Mouse (Mus musculus) stomach, embryonic 16.5 days (tissue): ENCODE results near the gene Fam219a. TPM values are rescaled to one million over a fixed set of nuclear protein-coding genes. Genes with fewer than 3 reads are reported as not detected.

Source experiments
- ATAC-seq: fragments of 200-750 bp; cut with Nextera tagmentation; 2 replicates; pipeline ENCODE4 v1.8.0; 2017; ENCODE audit warnings: moderate number of reproducible peaks, moderate TSS enrichment; ENCODE audit not compliant: insufficient read depth, low FRiP score
- H3K27ac ChIP-seq: fragments of 300-500 bp; sonication (generic); 2 replicates; pipeline ENCODE4 v1.5.1; 2014; ENCODE audit warnings: low read length
- H3K27me3 ChIP-seq: fragments of 300-500 bp; sonication (generic); 2 replicates; pipeline ENCODE4 v1.6.1; 2014; ENCODE audit warnings: low read length, control low read depth, mixed read lengths; ENCODE audit not compliant: control insufficient read depth, insufficient read depth
- H3K36me3 ChIP-seq: fragments of 300-500 bp; sonication (generic); 2 replicates; pipeline ENCODE4 v1.6.1; 2014; ENCODE audit warnings: low read length; ENCODE audit not compliant: control insufficient read depth, insufficient read depth
- H3K4me1 ChIP-seq: fragments of 300-500 bp; sonication (generic); 2 replicates; pipeline ENCODE4 v1.6.1; 2014; ENCODE audit warnings: low read length, control low read depth, mixed read lengths; ENCODE audit not compliant: control insufficient read depth, insufficient read depth
- H3K4me2 ChIP-seq: fragments of 300-500 bp; sonication (generic); 2 replicates; pipeline ENCODE4 v1.6.1; 2014; ENCODE audit warnings: low read depth, low read length, mixed read lengths
- H3K4me3 ChIP-seq: fragments of 300-500 bp; sonication (generic); replicated peaks from 2 replicates; pipeline ENCODE4 v1.5.1; 2014; ENCODE audit warnings: mild to moderate bottlenecking, low read length
- H3K9ac ChIP-seq: fragments of 300-500 bp; sonication (generic); 2 replicates; pipeline ENCODE4 v1.6.1; 2014; ENCODE audit warnings: low read length
- H3K9me3 ChIP-seq: fragments of 300-500 bp; sonication (generic); replicated peaks from 2 replicates; pipeline ENCODE4 v1.6.1; 2016; ENCODE audit warnings: low read length, control low read depth; ENCODE audit not compliant: control insufficient read depth
- WGBS: fragments of 180-500 bp; shearing (Covaris S2); extraction: QIAGEN DNeasy Blood & Tissue Kit; methylation state at CpG from one replicate; pipeline ENCODE4 v1.1.7; 2014; 5-methylcytosine and 5-hydroxymethylcytosine counted together
- polyA plus RNA-seq: library from polyadenylated mRNA; unstranded; fragments of >200 nt; fragmentation: Nextera tagmentation; extraction: Ambion mirVana; gene quantifications from 2 replicates; pipeline ENCODE4 v1.2.1, GENCODE M21; 2015

The Fam219a gene
- polyA plus RNA-seq, 1 experiment from 2014 or later, result 3.0 TPM

GRCm38 (mm10) chr4:41497046-41497445, 72.3 kb downstream of the Fam219a start:
- H3K9me3 ChIP-seq, result no peaks in the 10 kb centered on the region
- H3K4me1 ChIP-seq, result peaks cover 23% of the 10 kb centered on the region
- H3K27me3 ChIP-seq, result peaks cover 54% of the 10 kb centered on the region
- no peak overlapping the region for H3K4me3 ChIP-seq
- no peak for ATAC-seq
- WGBS, result 60% methylated on average over 5 of the region's 5 CpGs
- H3K4me2 ChIP-seq, result no peak overlapping the region
- H3K9ac ChIP-seq, result no peak overlapping the region
- H3K27ac ChIP-seq, result no peak overlapping the region
- no peaks in the 10 kb centered on the region for H3K36me3 ChIP-seq

GRCm38 (mm10) chr4:41495850-41496249, 73.5 kb downstream of the Fam219a start:
- WGBS, result 83% methylated on average over 11 of the region's 11 CpGs
- Histone ChIP-seq H3K27me3 (peaks cover 45% of the 10 kb centered on the region), H3K9me3 (no peaks in the 10 kb centered on the region), H3K27ac (no peak overlapping the region), H3K36me3 (no peaks in the 10 kb centered on the region), H3K4me2 (no peak overlapping the region), H3K4me1 (peaks cover 20% of the 10 kb centered on the region; the same call in 1 of the 2 replicates), H3K9ac (no peak overlapping the region), H3K4me3 (no peak overlapping the region)
- no peak for ATAC-seq

- Histone ChIP-seq H3K27me3 (peaks cover 37% of the 10 kb centered on the region), H3K36me3 (no peaks in the 10 kb centered on the region), H3K4me3 (no peak overlapping the region), H3K9me3 (no peaks in the 10 kb centered on the region), H3K27ac (no peak overlapping the region), H3K4me1 (peaks cover 20% of the 10 kb centered on the region; the same call in 1 of the 2 replicates), H3K9ac (no peak overlapping the region), H3K4me2 (no peak overlapping the region)
- ATAC-seq, result no peak
- WGBS, result 79% methylated on average over 4 of the region's 4 CpGs
These were observed 74.3 kb downstream of the Fam219a start for GRCm38 (mm10) chr4:41495076-41495475.

GRCm38 (mm10) chr4:41494378-41494777, 75.0 kb downstream of the Fam219a start:
- Histone ChIP-seq H3K27me3 (peaks cover 30% of the 10 kb centered on the region), H3K27ac (no peak overlapping the region), H3K36me3 (no peaks in the 10 kb centered on the region), H3K4me3 (no peak overlapping the region), H3K9ac (no peak overlapping the region), H3K4me1 (peaks cover 20% of the 10 kb centered on the region; the same call in 1 of the 2 replicates), H3K9me3 (no peaks in the 10 kb centered on the region), H3K4me2 (no peak overlapping the region)
- 45% methylated on average over 3 of the region's 3 CpGs for WGBS
- ATAC-seq, result no peak

- Histone ChIP-seq H3K9me3 (no peaks in the 10 kb centered on the region), H3K36me3 (no peaks in the 10 kb centered on the region), H3K4me1 (peaks cover 14% of the 10 kb centered on the region; the same call in 1 of the 2 replicates), H3K4me3 (no peak overlapping the region), H3K27ac (0 out of 2 replicates have a peak overlapping the region, but pooled peaks have one; percentile 48), H3K9ac (no peak overlapping the region), H3K27me3 (peaks cover 22% of the 10 kb centered on the region), H3K4me2 (no peak overlapping the region)
- 66% methylated on average over 3 of the region's 3 CpGs for WGBS
- ATAC-seq, result peak; percentile 51; the same call in 1 of the 2 replicates
These were observed 75.7 kb downstream of the Fam219a start for GRCm38 (mm10) chr4:41493464-41494116.

GRCm38 (mm10) chr4:41492951-41493350, 76.4 kb downstream of the Fam219a start:
- H3K27ac ChIP-seq, result peak overlapping the region; percentile 19; the same call in 1 of the 2 replicates
- H3K9ac ChIP-seq, result no peak overlapping the region
- H3K4me2 ChIP-seq, result no peak overlapping the region
- H3K9me3 ChIP-seq, result no peaks in the 10 kb centered on the region
- H3K4me1 ChIP-seq, result peaks cover 7% of the 10 kb centered on the region; the same call in 1 of the 2 replicates
- 76% methylated on average over 7 of the region's 7 CpGs for WGBS
- no peak overlapping the region for H3K4me3 ChIP-seq
- H3K36me3 ChIP-seq, result no peaks in the 10 kb centered on the region
- ATAC-seq, result no peak
- H3K27me3 ChIP-seq, result peaks cover 16% of the 10 kb centered on the region

- Histone ChIP-seq H3K36me3 (no peaks in the 10 kb centered on the region), H3K4me3 (no peak overlapping the region), H3K27me3 (no peaks in the 10 kb centered on the region), H3K9ac (no peak overlapping the region), H3K4me1 (peaks cover 24% of the 10 kb centered on the region), H3K4me2 (no peak overlapping the region), H3K27ac (peak overlapping the region; percentile 64), H3K9me3 (no peaks in the 10 kb centered on the region)
- WGBS, result 30% methylated on average over 6 of the region's 6 CpGs
- ATAC-seq, result peak; percentile 67
These were observed 87.7 kb downstream of the Fam219a start for GRCm38 (mm10) chr4:41481601-41482017.

- Histone ChIP-seq H3K27ac (peak overlapping the region; percentile 74), H3K4me2 (no peak overlapping the region)
These were observed 89.1 kb downstream of the Fam219a start for GRCm38 (mm10) chr4:41480254-41480653.

GRCm38 (mm10) chr4:41479456-41479804, 89.9 kb downstream of the Fam219a start:
- Histone ChIP-seq H3K4me3 (no peak overlapping the region), H3K27ac (peak overlapping the region; percentile 74), H3K9ac (no peak overlapping the region), H3K9me3 (no peaks in the 10 kb centered on the region), H3K4me2 (no peak overlapping the region), H3K36me3 (no peaks in the 10 kb centered on the region), H3K4me1 (peaks cover 24% of the 10 kb centered on the region), H3K27me3 (no peaks in the 10 kb centered on the region)
- peak; percentile 82 for ATAC-seq
- WGBS, result 38% methylated on average over 1 of the region's 1 CpGs

More at GRCm38 (mm10) chr4:41480254-41480653, 89.1 kb downstream of the Fam219a start:
- Histone ChIP-seq H3K9me3 (no peaks in the 10 kb centered on the region), H3K9ac (no peak overlapping the region), H3K36me3 (no peaks in the 10 kb centered on the region), H3K4me3 (no peak overlapping the region), H3K27me3 (no peaks in the 10 kb centered on the region), H3K4me1 (peaks cover 24% of the 10 kb centered on the region)
- ATAC-seq, result 0 out of 2 replicates have a peak, but pooled peaks have one; percentile 14
- 58% methylated on average over 8 of the region's 8 CpGs for WGBS
